Mouse (Mus musculus) cortical plate, adult 2 months (tissue): ENCODE data around the gene Mrpl11. TPM values are rescaled to one million over a fixed set of nuclear protein-coding genes. Genes with fewer than 3 reads are reported as not detected.

ENCODE experiments used
- H3K27ac ChIP-seq: fragments of 200-500 bp; 2 replicates; pipeline ENCODE4 v1.5.1; 2012; ENCODE audit warnings: low read length, control low read depth, inconsistent platforms; ENCODE audit not compliant: insufficient read depth
- H3K4me1 ChIP-seq: fragments of 200-500 bp; 2 replicates; pipeline ENCODE4 v1.6.1; 2011; ENCODE audit warnings: low read length; ENCODE audit not compliant: control insufficient read depth, insufficient read depth
- H3K4me3 ChIP-seq: fragments of 200-500 bp; 2 replicates; pipeline ENCODE4 v1.5.1; 2011; ENCODE audit warnings: mild to moderate bottlenecking, low read length, control low read depth; ENCODE audit not compliant: insufficient read depth
- CTCF ChIP-seq: fragments of 200-500 bp; IDR thresholded peaks from 2 replicates; pipeline ENCODE4 v1.5.1; 2011; ENCODE audit warnings: mild to moderate bottlenecking, control low read depth, low read length; ENCODE audit not compliant: insufficient read depth; ENCODE audit errors: extremely low read depth
- POLR2A ChIP-seq: fragments of 200-500 bp; IDR thresholded peaks from 2 replicates; pipeline ENCODE4 v1.6.1; 2011; ENCODE audit warnings: mild to moderate bottlenecking, low read length, control low read depth; ENCODE audit not compliant: insufficient read depth; ENCODE audit errors: extremely low read depth
- polyA plus RNA-seq: library from polyadenylated mRNA; depleted of rRNA; stranded (reverse); fragments of >200 nt; gene quantifications from 2 replicates; pipeline ENCODE4 v1.2.3, GENCODE M21; 2012; rRNA removed

Gene Mrpl11
- polyA plus RNA-seq, 1 experiment: 70.5 TPM

- TF ChIP-seq CTCF (peak; percentile 59), POLR2A (no peak)
- Histone ChIP-seq H3K27ac (no peak overlapping the region), H3K4me3 (no peak overlapping the region), H3K4me1 (no peaks in the 10 kb centered on the region)
Measured at GRCm38 (mm10) chr19:5014961-5015398, 53.0 kb downstream of the Mrpl11 start.

GRCm38 (mm10) chr19:5016221-5016742 lies 54.3 kb downstream of the Mrpl11 start:
- Histone ChIP-seq H3K4me1 (no peaks in the 10 kb centered on the region), H3K4me3 (no peak overlapping the region), H3K27ac (no peak overlapping the region)
- TF ChIP-seq POLR2A: no peak
- TF ChIP-seq CTCF: no peak

Other genes starting within 250 kb of the Mrpl11 start
- gene Rbm4b, start 205.7 kb upstream of the Mrpl11 start, polyA plus RNA-seq: 16.0 and 17.8 TPM in 2 replicates
- 57.4 and 61.8 TPM in 2 replicates for gene Rbm4, start 168.2 kb upstream of the Mrpl11 start, polyA plus RNA-seq
- gene Gm21992, start 150.5 kb upstream of the Mrpl11 start, polyA plus RNA-seq: 16.7 and 18.9 TPM in 2 replicates
- gene Rbm14, start 150.5 kb upstream of the Mrpl11 start, polyA plus RNA-seq: 22.8 and 25.1 TPM in 2 replicates
- gene Ccs, start 122.8 kb upstream of the Mrpl11 start, polyA plus RNA-seq: 48.7 and 49.1 TPM in 2 replicates
- 2.0 and 2.1 TPM in 2 replicates for gene Ccdc87, start 122.8 kb upstream of the Mrpl11 start, polyA plus RNA-seq
- 133 and 142 TPM in 2 replicates for gene Ctsf, start 107.0 kb upstream of the Mrpl11 start, polyA plus RNA-seq
- gene Actn3, start 84.2 kb upstream of the Mrpl11 start, polyA plus RNA-seq: 0.79 and 0.87 TPM in 2 replicates
- 41.3 and 47.9 TPM in 2 replicates for gene Zdhhc24, start 83.5 kb upstream of the Mrpl11 start, polyA plus RNA-seq
- gene Bbs1, start 55.5 kb upstream of the Mrpl11 start, polyA plus RNA-seq: 28.5 and 32.7 TPM in 2 replicates
- gene Dpp3, start 33.9 kb upstream of the Mrpl11 start, polyA plus RNA-seq: 51.5 and 54.5 TPM in 2 replicates
- gene Peli3, start 19.0 kb upstream of the Mrpl11 start, polyA plus RNA-seq: 15.8 and 19.5 TPM in 2 replicates
- 16.8 and 20.6 TPM in 2 replicates for gene Npas4, start 28.2 kb downstream of the Mrpl11 start, polyA plus RNA-seq
- gene Slc29a2, start 61.7 kb downstream of the Mrpl11 start, polyA plus RNA-seq: 19.8 and 21.5 TPM in 2 replicates
- 106 and 111 TPM in 2 replicates for gene B4gat1, start 76.7 kb downstream of the Mrpl11 start, polyA plus RNA-seq
- gene AC124502.3, start 76.7 kb downstream of the Mrpl11 start, polyA plus RNA-seq: 4.8 and 6.8 TPM in 2 replicates
- 29.1 and 34.8 TPM in 2 replicates for gene Brms1, start 79.2 kb downstream of the Mrpl11 start, polyA plus RNA-seq
- gene Rin1, start 88.3 kb downstream of the Mrpl11 start, polyA plus RNA-seq: 68.7 and 69.0 TPM in 2 replicates
- gene Cd248, start 105.9 kb downstream of the Mrpl11 start, polyA plus RNA-seq: 5.8 and 6.3 TPM in 2 replicates
- 145 and 146 TPM in 2 replicates for gene Tmem151a, start 123.4 kb downstream of the Mrpl11 start, polyA plus RNA-seq
- gene Yif1a, start 126.4 kb downstream of the Mrpl11 start, polyA plus RNA-seq: 54.7 and 56.2 TPM in 2 replicates
- 399 and 461 TPM in 2 replicates for gene Cnih2, start 136.4 kb downstream of the Mrpl11 start, polyA plus RNA-seq
- 197 and 202 TPM in 2 replicates for gene Rab1b, start 144.9 kb downstream of the Mrpl11 start, polyA plus RNA-seq
- 234 and 242 TPM in 2 replicates for gene Klc2, start 156.4 kb downstream of the Mrpl11 start, polyA plus RNA-seq